Mouse (Mus musculus) liver, adult 2 months (tissue): ENCODE results near the gene Rnf121. TPM values are rescaled to one million over a fixed set of nuclear protein-coding genes. Genes with fewer than 3 reads are reported as not detected.

ENCODE experiments used
- DNase-seq: peaks from one replicate; pipeline ENCODE4 v3.0.0-alpha.2; 2011; ENCODE audit warnings: low read depth, low spot score; ENCODE audit errors: extremely low read depth
- H3K27ac ChIP-seq: fragments of 200-500 bp; replicated peaks from 2 replicates; pipeline ENCODE4 v1.5.1; 2012; ENCODE audit warnings: low read depth, mild to moderate bottlenecking, control low read depth, inconsistent platforms, low read length; ENCODE audit not compliant: insufficient read depth
- H3K27me3 ChIP-seq: fragments of 200-500 bp; 2 replicates; pipeline ENCODE4 v1.6.1; 2012; ENCODE audit warnings: mild to moderate bottlenecking, moderate library complexity, low read length, inconsistent platforms; ENCODE audit not compliant: control insufficient read depth, insufficient read depth
- H3K36me3 ChIP-seq: fragments of 200-500 bp; 2 replicates; pipeline ENCODE4 v1.6.1; 2012; ENCODE audit warnings: low read length, inconsistent platforms; ENCODE audit not compliant: control insufficient read depth, insufficient read depth
- H3K4me1 ChIP-seq: fragments of 200-500 bp; 2 replicates; pipeline ENCODE4 v1.6.1; 2011; ENCODE audit warnings: low read length; ENCODE audit not compliant: control insufficient read depth, insufficient read depth
- H3K4me3 ChIP-seq: fragments of 200-500 bp; 2 replicates; pipeline ENCODE4 v1.5.1; 2011; ENCODE audit warnings: low read depth, mild to moderate bottlenecking, control low read depth, low read length, moderate library complexity; ENCODE audit not compliant: insufficient read depth
- H3K79me2 ChIP-seq: fragments of 200-500 bp; 2 replicates; pipeline ENCODE4 v1.6.1; 2012; ENCODE audit warnings: inconsistent platforms, mild to moderate bottlenecking, low read length, moderate library complexity; ENCODE audit not compliant: control insufficient read depth, insufficient read depth
- H3K9ac ChIP-seq: fragments of 200-500 bp; 2 replicates; pipeline ENCODE4 v1.6.1; 2012; ENCODE audit warnings: low read depth, mild to moderate bottlenecking, control low read depth, inconsistent platforms, low read length
- CTCF ChIP-seq: fragments of 200-500 bp; IDR thresholded peaks from 2 replicates; pipeline ENCODE4 v1.5.1; 2011; ENCODE audit warnings: low read depth, low read length, control low read depth
- POLR2A ChIP-seq: fragments of 200-500 bp; IDR thresholded peaks from 2 replicates; pipeline ENCODE4 v1.6.1; 2011; ENCODE audit warnings: low read length, control low read depth; ENCODE audit not compliant: insufficient read depth; ENCODE audit errors: extremely low read depth
- WGBS: fragments of 180-500 bp; shearing (Covaris S2); methylation state at CpG from one replicate; pipeline ENCODE4 v1.1.7; 2018; 5-methylcytosine and 5-hydroxymethylcytosine counted together
- polyA plus RNA-seq: library from polyadenylated mRNA; depleted of rRNA; stranded (reverse); fragments of >200 nt; gene quantifications from 2 replicates; pipeline ENCODE4 v1.2.3, GENCODE M21; 2012
- total RNA-seq: library from RNA; depleted of rRNA; stranded (reverse); fragments of >200 nt; gene quantifications from 2 replicates; pipeline ENCODE4 v1.2.3, GENCODE M21; 2014

The Rnf121 gene
- total and polyA plus RNA-seq, 2 experiments: 17.1 to 18.3 TPM

DNA sequence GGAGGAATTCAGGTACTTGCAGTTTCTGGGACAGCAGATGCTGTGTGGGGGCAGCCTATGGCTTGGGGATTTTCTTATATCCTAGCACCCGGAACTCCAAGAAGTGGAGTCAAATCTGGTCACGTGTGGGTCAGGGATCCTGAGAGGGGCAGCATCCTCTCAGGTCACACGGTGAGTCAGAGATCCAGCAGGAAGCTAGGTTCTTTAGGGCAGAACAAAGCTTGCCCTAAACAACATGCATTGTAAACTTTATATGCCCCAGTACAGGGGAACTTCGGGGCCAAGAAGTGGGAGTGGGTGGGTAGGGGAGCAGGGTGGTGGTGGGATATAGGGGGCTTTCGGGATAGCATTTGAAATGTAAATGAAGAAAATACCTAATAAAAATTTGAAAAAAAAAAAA is 35.6 kb upstream of the Rnf121 start:
- Histone ChIP-seq H3K79me2 (no peaks in the 10 kb centered on the region), H3K4me3 (no peak overlapping the region), H3K9ac (no peak overlapping the region), H3K27me3 (no peaks in the 10 kb centered on the region), H3K4me1 (no peaks in the 10 kb centered on the region), H3K27ac (no peak overlapping the region), H3K36me3 (no peaks in the 10 kb centered on the region)
- DNase-seq: no peak
- no peak for TF ChIP-seq POLR2A
- TF ChIP-seq CTCF: no peak
- WGBS: 83% methylated on average over 5 of the region's 5 CpGs

- DNase-seq: no peak
- Histone ChIP-seq H3K4me3 (peak overlapping the region; percentile 43), H3K9ac (no peak overlapping the region), H3K4me1 (no peaks in the 10 kb centered on the region), H3K36me3 (no peaks in the 10 kb centered on the region), H3K27me3 (no peaks in the 10 kb centered on the region), H3K27ac (no peak overlapping the region), H3K79me2 (no peaks in the 10 kb centered on the region)
- no peak for TF ChIP-seq POLR2A
- no peak for TF ChIP-seq CTCF
- WGBS: 14% methylated on average over 30 of the region's 30 CpGs
Measured at GRCm38 (mm10) chr7:102099760-102100661, 34.7 kb upstream of the Rnf121 start.

DNA sequence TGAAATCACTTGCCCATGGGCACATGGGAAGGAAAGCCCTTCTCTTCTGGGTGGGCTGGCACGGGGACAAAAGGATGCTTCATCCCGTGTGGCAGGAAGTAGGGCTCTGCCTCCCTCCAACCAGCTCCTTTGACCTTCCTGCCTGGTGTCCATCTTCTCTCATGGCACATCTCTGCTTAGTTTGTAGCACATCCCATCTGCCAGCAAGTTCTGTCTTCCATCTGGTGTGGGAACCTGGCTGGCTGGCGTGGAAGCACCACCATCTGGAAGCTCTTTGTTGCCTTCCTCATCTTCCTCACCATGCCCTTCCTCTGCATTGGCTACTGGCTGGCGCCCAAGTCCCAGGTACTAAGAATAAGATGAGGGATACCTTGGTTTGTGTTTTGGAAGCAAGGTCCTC is 22.1 kb upstream of the Rnf121 start:
- Histone ChIP-seq H3K27ac (no peak overlapping the region), H3K27me3 (no peaks in the 10 kb centered on the region), H3K36me3 (peaks cover 3% of the 10 kb centered on the region; the same call in 1 of the 2 replicates), H3K9ac (no peak overlapping the region), H3K4me3 (no peak overlapping the region), H3K79me2 (no peaks in the 10 kb centered on the region), H3K4me1 (no peaks in the 10 kb centered on the region)
- DNase-seq: no peak
- 85% methylated on average over 4 of the region's 4 CpGs for WGBS
- TF ChIP-seq POLR2A (no peak), CTCF (no peak)

- Histone ChIP-seq H3K4me1 (no peaks in the 10 kb centered on the region), H3K79me2 (no peaks in the 10 kb centered on the region), H3K4me3 (no peak overlapping the region), H3K27ac (no peak overlapping the region), H3K27me3 (no peaks in the 10 kb centered on the region), H3K36me3 (peaks cover 16% of the 10 kb centered on the region; the same call in 1 of the 2 replicates), H3K9ac (no peak overlapping the region)
- no peak for DNase-seq
- TF ChIP-seq CTCF: no peak
- no peak for TF ChIP-seq POLR2A
- 90% methylated on average over 26 of the region's 26 CpGs for whole genome bisulfite sequencing
Measured at GRCm38 (mm10) chr7:102084041-102084696, 18.9 kb upstream of the Rnf121 start.

- DNase-seq: no peak
- peaks cover 16% of the 10 kb centered on the region; the same call in 1 of the 2 replicates for H3K36me3 ChIP-seq
- no peak within 1 kb of the TSS for H3K4me3 ChIP-seq
- H3K79me2 ChIP-seq: no peaks in the 10 kb centered on the region
- no peaks in the 10 kb centered on the region for H3K4me1 ChIP-seq
- no peaks in the 10 kb centered on the region for H3K27me3 ChIP-seq
- TF ChIP-seq CTCF: no peak
- TF ChIP-seq POLR2A: no peak
- no peak within 1 kb of the TSS for H3K9ac ChIP-seq
- 85% methylated on average over 5 of the region's 5 CpGs for WGBS
- H3K27ac ChIP-seq: no peak within 1 kb of the TSS
Measured at GRCm38 (mm10) chr7:102082816-102083215, 17.5 kb upstream of the Rnf121 start, which contains the start of gene Trpc2. Gene Trpc2 (plus strand): TSS chr7:102083116.
